Mouse (Mus musculus) MN1 (cell line): Measurements from ENCODE around the gene Hfm1.

Source experiments
- DNase-seq: peaks from one replicate; pipeline ENCODE4 v3.0.0-alpha.2; 2016; ENCODE audit warnings: low spot score

Hfm1 gene

DNA sequence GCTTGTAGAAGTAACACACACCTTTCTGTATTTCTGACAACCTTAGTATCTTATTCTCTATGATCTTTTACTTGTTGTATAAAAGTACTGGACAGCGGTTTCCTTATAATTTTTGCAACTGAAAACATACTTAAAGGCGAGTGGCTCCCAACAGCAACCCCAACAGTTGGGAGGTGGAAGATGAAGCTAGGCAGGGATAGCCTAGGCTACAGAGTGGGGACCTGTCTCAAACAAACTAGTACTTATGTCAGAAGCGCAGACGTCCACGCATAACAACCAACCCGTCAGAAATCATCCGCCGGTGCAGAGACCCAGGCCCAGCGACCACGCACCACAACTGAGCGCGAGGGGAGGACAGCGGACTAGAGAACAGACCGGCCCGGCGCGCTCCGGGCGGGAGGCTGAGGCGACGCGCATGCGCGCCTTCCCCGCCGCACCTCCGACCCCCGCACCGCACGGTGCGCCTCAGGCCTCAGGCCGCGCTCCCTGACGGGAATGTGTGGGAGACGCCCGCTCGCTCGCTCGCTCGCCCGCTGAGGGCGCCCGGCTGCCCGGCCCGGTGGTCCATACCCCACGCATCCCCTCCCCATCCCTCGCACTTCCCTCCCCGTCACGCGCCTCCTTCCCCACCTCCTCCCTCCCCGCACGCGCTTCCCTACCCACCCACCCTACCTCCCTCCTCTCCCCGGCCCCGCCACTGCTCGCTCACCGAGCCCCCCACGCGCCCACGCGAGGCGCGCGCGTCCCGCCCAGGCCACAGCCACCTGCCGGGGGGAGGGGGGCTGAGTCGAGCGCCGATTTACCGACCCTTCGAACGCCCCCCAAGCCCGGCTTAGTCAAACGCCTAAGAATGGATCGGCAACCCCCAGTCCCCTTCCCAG, at the start of gene Hfm1:
Hfm1 (minus strand) TSS at position 834 of the 881 bp plus-strand sequence.
- no peak for DNase-seq

DNA sequence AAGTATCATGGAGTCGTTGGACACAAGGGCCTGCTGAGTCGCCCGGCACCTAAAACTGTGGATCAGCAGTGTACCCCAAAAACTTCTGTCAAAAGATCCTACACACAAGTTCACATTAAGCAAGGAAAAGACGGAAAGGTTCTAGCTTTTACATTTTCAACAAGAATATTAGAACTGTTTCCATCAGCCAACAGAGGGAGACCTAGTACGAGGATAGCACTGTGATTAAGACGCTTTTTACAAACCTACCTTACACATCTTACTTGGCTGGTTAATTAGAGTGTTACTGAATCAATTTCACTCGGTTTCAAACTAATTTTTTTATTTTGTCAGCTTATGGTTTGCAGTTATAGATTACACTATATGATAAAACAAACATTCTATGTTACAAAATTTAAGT, 47.8 kb upstream of the Hfm1 start:
- DNase-seq, result no peak

DNA sequence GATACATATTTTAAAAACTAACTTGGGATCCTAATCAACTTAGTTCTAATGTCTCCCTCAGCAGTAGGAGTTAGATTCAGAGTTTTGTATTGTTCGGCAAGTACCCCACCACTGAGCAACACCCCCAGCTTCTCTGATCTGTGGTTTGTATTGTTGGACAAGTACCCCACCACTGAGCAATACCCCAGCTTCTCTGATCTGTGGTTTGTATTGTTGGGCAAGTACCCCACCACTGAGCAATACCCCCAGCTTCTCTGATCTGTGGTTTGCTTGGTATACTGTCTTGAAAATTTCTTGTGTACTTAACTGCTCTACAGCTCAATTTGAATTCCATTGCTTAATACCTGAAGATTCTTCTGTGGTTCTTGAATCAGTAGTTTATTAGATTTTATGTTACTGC, 41.5 kb upstream of the Hfm1 start:
- DNase-seq, result no peak

DNA sequence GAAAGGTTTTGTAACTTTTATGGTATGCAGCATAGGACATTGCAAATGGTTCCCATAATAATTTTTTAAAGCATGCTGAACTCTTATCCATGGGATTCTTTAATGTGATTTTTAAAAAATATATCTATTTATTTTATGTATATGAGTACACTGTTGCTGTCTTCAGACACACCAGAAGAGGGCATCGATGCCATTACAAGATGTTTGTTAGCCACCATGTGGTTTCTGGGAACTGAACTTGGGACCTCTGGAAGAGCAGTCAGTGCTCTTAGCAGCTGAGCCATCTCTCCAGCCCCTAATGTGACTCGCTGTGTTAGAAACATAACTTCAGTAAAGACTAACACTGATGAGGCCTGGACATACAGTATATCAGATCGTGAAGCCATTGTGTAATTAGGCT, 40.3 kb upstream of the Hfm1 start:
- no peak for DNase-seq

DNA sequence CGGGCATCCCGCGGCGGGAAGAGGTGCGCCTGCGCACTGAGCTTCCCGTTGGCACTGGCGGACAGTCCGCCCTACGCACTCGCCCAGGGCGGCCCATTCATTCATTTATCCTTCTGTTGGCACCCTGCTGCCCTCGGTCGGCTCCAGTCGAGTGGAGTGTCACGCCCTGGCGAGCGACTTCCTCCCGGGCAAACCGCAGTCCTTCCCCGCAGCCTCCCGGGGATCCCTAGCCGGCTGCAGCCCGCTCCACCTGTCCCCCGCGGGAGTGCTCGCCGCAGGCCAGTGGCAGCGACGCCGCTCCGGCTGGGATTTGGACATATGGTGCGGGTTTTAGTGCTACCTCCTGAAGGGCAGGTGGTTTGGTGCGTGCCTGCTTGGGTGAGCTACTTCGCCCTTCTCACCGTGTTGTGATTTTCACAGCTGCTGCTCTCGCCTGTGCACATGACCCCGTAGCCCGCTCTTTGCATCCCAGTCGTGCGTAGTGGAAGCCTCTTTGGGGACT, 38.4 kb upstream of the Hfm1 start:
- no peak for DNase-seq

DNA sequence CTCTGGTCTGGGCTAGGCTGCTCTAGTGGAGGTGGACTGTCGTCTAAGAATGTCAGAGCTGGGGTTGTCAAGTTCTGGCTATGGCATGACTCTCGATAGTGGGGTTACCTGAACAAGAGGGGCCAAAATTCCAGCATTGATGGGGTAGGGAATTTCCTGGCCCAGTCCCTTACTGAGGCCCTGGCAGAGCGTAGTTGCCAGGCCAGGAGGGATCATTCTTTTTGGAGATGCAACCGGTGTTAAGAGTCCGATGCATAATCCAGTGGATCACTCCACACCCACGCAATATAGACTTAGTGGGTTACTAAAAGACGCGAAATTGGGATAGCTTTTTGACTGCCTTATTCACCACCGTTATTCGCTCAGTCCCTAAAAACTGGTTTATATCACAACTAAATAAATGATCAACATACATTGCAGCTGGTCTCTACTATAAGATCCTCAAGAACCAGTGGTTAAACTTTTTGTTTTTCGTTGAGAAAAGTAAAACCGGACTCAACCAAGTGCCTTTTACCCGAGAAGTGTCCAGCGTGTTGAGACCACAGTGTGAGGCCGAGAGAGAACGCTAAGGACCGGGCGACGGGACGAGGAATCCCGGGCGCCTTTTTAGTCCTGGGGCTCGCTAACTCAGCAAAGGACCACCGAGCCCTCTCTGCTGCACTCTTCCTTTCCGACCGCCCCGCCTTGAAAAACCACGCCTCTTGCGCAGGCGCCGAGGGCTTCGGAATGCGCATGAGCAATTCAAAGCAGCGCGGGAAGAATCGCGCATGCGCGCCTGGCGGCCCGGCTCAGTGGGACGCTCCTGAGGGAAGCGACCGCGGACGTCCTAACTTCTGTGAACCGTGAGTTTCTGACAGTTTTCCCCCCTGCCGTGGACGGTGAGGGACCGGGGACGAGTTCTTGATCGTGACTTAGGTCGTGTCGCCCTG, 37.7 kb upstream of the Hfm1 start, which contains the start of gene Cdc7:
Cdc7 (plus strand) TSS at position 739 of the 929 bp plus-strand sequence.
- peak; percentile 91 for DNase-seq

DNA sequence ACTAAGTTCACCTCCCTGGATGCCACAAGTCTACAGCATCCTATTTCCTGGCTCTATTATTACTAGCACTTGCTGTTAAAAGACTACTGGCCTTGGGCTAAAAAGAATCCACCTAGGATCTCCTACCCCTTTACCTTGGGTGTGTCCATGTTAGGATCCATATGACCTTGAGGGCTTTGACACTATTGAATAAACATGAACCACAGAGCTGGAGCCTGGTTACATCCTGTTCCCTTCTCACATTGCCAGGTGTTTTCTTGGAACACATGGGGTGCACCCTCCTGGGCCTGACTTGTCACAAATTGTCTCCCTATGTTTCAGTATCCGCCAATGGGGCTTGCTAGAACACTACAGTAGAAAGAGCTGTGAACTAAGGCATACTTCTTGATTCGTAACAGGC, 34.3 kb upstream of the Hfm1 start:
- no peak for DNase-seq

DNA sequence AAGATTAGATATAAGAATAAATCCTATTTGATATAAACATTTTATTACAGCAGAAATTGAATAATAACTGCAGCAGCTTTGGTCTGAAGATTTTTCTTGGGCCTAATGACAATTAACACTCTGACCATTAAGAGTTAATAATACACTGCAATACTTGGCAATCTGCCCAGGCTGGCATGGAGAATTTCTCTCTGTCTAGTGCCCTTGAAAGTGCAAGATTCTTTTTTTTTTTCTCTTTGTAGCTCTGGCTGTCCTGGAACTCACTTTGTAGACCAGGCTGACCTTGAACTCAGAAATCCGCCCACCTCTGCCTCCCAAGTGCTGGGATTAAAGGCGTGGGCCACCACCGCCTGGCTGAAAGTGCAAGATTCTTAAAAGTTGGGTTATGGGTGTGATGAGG, 32.9 kb upstream of the Hfm1 start:
- peak; percentile 37 for DNase-seq

DNA sequence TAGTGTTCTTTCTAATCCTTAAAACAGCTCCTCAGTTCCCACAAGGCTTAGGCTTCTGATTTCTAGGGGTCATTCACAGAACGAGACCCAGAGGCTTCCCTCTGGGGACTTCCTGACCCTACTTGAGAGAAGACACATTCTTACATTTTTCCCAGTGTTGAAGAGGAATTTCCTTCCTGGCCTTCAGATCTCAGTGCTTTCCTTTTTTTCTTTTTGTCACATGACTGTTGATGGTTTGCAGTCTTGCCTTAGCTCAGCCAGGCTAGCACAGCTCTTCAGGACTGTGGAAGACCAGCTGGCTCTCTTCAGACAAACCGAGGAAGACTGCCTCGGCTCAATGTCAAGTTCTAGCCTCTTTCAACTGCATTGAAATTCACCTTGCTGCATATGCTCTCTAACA, 30.3 kb upstream of the Hfm1 start:
- no peak for DNase-seq

DNA sequence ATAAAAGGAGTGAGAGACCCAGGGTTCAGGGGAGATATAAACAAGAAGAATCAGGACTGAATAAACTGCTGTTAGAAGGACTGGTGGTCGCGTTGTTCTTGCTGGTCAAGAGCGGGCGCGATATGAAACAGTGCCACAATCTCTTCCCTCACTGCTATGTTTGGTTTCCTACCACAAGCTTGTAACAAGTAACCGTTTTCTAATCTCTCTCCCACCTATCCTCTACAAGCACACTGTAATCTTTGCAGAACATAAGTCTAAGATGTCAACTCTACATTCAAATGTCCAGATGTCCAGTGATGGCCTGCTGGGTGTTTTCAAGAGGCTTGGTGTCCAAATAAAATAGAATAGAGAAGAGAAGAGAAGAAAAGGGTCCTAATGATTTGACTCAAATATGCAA, 22.6 kb upstream of the Hfm1 start:
- DNase-seq, result no peak

DNA sequence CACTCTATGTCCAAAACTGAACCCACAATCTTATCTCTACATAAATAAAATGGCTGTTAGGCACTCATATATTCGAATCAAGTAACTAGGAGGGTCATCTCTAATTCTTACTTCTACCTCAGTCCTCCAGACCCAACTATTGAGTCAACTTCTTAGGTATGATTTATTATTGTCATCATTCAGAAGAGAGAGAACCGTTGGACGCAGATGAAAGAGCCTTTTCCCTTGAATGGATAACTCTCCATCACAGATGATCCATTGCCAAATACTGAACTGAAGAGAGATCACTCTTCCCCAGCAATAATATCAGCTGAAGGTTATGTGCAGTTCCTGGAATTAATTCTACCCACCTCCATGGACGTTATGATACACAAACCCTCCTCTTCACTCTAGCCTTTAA, 20.2 kb upstream of the Hfm1 start:
- no peak for DNase-seq

DNA sequence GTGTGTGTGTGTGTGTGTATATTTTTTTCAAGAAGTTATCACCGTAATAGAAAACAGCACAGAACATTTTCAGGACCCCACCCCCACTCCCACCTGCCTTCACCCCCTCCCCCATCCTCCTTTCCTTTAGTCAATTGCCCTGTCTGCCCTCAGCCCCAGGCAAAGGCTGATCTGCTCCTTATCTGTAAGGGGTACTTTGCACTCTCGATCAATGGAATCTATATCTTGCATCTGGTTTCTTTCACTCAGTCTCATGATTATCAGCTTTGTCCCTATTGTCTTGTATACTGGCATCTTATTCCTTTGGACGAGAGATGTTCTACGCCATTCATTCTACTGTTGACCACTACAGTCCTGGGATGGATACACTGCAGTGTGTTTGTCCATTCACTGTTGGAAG, 1.9 kb upstream of the Hfm1 start:
- DNase-seq, result no peak

DNA sequence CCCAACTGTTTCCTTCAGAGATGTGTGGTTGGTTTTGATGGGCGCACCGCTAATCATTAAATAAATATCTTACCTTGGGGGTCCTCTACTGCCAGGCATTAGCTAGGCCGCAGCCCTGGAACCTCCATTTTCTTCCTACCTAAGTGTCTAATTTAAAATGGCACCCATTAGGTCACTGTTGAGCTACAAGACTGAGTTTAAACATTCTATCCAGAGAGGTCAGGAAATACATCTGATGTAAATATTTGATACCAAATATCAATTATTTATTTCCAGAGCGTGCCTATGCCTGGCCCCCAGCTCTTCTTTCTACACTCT, 207 bp upstream of the Hfm1 start:
- DNase-seq, result no peak

DNA sequence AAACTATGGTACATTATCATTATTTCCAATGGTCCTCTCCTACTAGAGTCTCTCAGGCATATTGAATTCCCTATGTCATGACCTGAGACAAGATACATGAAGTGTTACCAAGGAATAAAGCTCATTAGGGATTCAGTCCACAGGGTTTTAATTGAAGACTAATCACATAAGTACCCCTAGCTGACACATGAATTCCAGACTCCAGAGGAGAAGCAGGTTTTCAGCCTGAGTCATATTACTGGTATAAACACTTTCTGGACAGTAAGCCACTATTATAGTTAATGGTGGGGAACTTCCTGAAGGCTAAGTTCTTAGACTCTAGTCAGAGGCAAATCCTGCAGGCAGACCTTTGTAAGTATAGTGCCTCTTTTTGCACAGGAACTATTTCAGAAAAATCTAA, 6.8 kb downstream of the Hfm1 start:
- DNase-seq, result no peak

DNA sequence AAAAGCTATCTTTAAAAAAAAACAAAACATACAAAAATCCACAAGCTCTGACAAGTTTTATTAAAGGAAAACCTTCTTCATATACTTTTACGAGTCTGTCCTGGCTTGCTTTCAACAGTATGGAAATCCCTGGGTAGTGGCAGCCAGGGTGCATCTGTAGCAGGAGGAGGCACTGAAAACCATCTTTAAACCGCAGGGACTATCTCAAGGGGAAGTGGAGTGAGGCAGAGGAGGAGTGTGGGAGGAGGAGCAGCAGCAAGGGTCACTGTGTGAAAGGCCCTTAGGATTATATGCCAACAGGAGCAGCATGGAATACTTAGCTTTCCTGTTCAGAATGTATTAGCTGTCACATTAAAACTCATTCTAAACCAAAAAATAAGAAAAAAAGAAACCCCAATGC, 29.2 kb downstream of the Hfm1 start:
- no peak for DNase-seq

DNA sequence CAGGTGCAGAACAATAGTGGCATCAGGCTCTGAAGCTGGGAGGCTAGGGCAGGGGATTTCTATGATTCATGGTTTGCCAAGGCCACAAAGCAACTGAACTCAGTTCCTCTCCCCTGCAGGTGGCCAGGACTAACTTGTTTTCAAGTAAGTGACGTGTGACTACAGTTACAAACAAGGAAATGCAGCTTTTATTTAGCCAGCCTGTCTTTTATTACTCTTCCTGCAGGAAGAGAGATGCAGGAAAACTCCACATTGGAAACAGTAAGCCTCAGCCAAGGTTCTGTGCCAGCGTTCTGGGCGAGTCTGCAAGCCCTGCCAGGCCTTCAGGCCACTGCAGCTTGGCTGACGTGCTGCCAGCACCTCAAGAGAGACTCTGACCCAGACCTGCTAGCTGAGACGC, 34.3 kb downstream of the Hfm1 start:
- peak; percentile 15 for DNase-seq

DNA sequence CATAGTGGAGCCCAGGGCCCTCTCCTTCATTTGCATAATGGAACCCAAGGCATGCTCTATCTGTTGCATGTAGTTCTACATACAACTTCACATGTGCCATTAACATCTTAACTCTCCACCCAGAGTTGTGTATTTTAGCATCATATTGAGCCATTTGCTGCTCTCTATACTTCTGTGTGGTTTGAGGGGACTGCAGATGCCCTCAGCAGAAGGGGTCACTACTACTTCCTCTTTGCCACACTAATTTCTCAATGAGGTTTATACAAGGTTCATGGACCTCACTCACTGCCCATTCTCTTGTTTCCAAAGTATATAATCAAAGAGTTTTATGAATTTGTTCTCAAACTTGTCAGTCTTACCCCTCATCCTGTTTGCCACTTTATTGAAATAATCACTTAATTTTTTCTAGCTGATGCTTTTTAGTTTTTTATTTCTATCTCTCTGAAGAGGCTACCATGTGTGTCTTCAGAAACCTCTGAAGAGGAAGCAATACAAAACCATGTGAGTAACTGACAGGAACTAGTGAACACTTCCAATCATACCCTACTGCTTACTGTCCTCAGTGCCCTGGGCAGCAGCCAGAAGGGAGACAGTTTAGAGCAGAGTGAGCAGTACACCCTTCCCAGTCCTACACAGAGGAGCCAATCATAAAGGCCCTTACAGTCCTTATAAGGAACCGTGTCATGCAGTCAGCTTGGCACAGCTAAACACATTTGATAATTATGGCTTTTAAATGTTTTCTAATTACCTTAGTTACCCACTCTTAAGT, 38.6 kb downstream of the Hfm1 start:
- DNase-seq, result no peak

DNA sequence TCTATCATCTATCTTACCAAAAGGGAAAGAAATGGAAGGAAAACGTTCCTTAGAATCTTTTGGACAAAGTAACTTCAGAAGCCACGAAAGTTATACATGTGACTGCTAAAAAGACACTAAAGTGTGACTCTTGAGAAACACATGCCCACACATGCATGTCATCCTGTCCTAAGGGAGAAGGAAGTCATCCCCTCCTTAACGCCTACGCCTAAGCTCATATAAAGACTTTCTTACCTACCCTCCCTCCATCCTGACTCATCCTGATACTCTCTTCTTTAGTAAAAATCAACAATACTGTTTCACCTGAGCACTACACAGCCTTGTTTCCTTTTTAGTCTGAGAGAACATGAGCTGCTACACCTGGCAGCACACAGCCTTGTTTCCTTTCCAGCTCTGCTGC, 40.6 kb downstream of the Hfm1 start:
- DNase-seq, result no peak

DNA sequence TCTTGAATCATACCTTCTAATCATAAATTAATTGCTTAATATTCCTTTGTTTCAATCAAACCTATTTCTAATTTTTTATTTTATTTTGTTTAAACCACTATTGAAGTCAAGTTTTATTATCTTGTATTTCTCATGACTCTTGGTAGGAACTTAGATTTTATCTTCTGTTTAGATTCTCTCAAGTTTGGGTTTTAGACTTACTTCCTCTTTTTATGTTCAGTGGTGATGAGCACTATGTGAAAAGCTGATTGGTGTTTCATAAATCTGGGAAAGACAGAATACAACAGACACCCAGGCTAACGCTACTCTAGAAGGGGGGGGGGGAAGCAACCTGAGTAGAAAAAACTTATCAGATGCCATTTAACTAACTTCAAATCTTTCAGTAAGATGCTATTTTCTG, 49.7 kb downstream of the Hfm1 start:
- DNase-seq, result no peak

DNA sequence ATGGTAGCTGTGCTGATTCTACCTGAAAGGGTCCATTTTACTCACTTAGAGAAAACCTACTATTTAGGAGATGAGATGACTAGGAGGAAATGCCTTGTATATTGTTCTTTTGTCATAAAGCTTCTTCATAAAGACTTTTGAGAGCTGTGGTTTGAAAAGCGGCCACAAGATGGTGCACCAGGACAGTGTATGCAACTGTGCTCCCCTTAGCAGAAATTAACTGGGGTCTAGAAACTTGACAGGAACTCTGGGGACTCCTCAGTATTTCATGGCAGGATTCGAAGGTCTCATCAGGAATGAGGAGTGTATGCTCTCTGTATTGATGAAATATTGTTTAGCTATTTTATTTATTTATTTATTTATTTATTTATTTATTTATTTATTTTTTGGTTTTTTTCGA, 65.7 kb downstream of the Hfm1 start:
- DNase-seq, result peak; percentile 70

DNA sequence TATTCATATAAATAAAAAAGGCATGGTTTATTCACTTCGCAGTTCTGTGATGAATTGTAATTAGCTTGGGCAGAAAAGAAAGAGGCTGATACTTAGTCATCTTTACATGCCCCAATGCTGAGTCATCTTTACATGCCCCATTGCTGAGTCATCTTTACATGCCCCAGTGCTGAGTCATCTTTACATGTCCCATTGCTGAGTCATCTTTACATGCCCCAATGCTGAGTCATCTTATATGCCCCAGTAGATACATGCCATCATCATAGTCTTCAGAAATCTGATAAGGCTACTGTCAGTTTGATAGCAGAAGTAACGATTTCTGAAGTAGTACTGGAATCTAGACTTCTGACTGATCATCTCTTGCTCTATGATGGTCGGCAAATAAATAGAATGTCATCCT, 72.8 kb downstream of the Hfm1 start:
- DNase-seq, result peak; percentile 7

DNA sequence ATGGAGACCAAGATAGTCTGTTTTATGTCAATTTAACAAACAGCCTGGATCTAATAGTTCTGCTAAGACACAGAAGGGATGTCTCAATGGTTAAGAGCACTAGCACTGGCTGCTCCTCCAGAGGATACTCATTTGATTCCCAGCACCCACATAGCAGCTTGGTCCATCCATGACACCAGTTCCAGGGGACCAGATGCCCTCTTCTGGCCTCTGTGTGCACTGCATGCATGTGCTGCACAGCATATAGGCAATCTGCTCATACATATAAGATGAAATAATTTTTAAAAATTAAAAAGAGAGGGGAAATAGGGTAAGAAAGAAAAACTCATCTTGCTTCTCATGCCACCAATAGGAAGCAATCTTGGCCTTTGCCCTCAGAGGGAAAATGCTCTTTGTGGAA, 79.1 kb downstream of the Hfm1 start:
- no peak for DNase-seq
